Mouse (Mus musculus): ENCODE data around the gene Slc22a20. TPM values are rescaled to one million over a fixed set of nuclear protein-coding genes. Genes with fewer than 3 reads are reported as not detected.
A peak's percentile ranks its signal among the peaks of the same experiment; 100 is the strongest.

Gene Slc22a20
- polyA plus RNA-seq, 1 experiment from 2014 or later = not detected

DNA sequence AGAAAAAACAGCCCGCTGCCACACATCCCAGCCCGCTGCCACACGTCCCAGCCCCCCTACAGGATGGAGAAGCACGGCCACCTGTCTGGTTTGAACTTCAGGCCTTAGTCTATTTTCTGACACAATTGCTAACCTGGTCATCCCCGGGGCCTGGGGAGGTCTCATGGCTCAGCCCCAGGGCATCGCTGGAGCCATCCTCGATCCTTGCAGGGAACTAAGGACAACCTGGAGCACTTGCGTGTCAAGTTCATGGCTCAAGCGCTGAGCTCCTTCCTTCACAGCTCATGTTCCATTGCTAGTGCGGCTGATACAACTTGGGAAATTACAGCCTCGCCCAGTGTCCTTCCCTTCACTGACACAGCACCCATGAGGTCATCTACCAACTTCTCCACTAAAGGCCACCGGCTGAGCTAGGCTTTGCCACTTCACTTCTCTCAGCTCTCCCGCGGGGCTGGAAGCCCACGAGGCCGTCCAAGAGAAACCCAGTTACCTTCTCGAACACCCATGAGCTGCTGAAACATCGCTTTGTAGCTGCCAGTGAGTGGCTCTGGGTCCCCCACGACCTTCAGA is 32.7 kb downstream of the Slc22a20 start:
- DNase-seq (ENCODE audit: low spot score) = no peak

DNA sequence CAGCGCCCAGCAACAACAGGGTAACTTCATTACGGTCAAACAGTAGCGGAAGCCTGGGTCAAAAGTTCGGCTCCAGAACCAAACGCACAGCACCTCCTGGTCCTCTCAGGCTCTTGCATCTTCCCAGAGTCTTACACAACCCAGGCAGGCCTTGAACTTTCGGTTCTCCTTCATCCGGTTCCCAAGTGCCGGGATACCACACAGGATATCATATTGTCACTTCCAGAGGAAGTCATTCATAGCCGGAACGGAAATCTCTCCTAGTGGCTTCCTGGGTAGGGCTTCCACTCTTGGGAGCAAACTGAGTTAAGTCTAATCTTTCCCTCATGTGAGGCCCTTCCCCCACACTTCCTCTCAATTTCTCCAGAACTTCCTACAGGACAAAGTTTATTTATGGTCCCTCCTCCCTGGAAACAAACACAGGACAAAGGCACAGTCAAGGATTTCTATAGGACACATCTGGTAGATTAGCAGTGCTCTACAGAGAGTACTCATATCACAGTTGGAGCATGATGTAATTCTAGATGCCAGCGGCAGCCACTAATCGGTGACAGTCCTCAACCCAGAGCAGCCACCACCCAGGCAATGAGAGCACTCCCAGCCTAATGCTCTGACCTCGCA is 33.8 kb downstream of the Slc22a20 start:
- DNase-seq (ENCODE audit: low spot score) = no peak

DNA sequence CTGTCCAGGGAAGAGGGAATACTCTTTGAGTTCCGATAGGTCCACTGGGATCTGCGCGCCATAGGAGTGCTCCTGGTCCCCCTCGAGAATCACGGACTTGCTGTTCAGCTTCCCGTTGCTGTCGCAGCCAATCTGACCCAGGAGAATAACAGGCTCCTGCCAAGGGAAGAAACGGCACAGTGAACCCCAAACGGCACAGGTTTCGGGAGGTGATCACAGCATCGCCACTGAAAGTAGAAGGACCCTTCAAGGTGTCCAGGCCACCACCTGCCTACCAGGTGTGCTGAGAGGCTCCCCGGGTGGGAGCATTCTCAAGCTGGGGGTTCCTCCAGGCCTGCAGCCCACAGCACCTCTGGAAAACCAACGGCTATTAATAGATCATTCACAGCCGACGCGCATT is 34.3 kb downstream of the Slc22a20 start:
- no peak for DNase-seq (ENCODE audit: low spot score)

DNA sequence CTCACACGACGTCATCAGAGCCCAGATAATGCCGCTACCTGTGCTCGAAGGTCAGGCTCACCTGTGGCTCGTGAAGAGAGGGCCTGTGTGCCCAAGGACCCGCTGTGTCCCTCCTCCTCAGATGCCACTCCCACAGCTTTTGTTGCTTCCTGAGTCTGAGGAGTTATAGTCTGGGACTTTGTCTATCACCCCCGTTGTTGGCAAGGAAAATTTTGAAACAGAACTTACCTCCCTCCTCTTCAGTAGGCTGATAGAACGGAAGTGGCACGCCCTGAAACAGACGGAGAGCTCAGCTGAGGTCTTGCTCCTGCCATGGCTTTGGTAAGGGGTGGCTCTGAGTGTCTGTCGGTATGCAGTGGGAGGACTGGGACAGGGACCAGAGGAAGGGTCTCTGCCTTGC is 35.7 kb downstream of the Slc22a20 start:
- DNase-seq (ENCODE audit: low spot score) = no peak

DNA sequence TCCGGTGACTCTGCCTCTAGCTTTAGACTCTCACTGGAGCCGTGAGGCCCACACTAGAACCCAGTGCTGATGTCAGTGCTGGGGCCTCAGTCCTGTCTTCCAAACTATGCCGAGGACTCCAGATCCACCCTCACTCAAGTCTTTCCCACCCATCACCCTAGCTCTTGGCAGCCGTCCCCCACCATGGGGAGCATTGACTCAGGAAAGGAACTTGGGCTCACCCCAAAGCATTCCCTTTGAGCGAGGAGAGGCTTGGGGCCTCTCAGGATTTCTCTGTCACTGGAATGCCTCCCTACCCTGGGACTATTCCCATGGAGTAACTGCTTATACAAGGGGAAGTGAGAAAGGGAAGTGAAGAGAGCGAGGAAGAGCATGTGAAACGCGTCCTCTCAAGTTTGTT is 40.1 kb downstream of the Slc22a20 start:
- DNase-seq (ENCODE audit: low spot score) = no peak

DNA sequence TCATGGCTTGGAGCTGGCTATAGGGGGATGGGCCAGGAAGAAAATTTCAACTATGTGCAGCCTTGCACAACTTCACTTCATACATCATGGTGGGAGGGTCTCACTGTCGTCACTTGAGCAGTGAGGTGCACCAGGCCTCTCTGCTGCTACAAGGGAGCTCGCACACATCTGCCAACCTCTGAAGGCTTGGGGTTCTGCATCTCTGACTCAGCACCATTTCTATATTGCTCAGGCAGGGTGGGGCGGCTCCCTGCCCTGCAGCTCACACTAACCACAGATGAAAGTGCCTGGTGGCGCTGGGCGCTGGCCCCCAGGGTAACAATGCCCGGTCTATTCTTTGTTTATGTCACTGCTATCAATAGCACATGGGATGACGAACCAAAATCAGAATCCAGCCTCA is 40.9 kb downstream of the Slc22a20 start:
- DNase-seq (ENCODE audit: low spot score) = no peak

DNA sequence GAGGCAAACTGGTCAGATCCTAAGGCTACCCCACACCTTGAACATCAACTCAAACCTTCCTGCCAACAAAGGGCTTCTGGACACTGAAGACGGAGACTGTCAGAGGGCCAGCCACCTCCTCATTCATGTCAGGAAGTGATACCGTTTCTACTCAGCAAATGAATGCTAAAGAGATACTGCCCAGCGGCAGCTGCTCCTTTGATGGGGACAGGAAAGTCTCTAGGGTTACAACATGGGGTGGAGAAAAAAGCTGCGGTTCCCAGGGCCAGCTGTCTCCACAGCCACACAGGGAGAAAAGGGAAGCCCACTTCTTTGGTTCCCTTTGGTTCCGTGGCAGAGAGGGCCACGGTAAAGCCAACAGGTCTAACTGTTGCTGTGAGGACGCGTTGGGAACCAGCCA is 41.8 kb downstream of the Slc22a20 start:
- no peak for DNase-seq (ENCODE audit: low spot score)

DNA sequence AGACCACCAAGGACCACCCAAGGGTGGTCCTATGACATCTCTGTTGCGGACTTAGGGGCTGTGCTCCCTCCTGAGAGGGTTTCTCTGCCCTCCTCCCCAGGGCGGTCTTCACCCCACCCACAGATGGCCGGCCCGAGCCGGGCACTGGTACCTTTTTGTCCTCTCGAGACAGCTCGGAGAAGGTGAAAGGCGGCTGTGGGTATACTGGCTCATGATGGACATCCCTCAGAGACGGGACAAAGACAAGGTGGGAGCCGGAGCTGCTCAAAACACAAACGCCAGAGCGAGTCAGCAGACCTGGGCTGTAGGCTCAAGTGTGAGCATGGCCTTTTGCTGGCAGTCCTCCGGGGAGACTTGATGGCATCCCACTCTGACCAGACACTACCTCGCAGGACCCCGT is 42.5 kb downstream of the Slc22a20 start:
- no peak for DNase-seq (ENCODE audit: low spot score)

DNA sequence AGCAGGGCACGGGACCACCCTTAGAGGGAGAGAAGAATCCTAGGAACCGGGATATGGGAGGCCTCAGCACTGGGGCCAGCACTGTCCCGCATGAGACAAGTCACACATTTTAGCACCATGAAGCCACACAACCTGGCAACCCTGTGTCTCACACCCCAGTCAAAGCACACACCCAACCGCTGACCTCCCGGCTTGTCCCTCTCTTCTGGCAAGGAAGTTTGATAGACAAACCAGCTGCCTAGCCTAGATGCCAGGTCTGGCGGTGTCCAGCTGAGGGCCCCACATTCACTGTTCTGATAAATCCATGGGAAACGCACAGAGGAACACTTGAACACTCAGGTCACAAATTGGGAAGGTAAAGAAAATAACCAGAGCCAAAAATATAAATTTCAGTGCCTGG is 43.4 kb downstream of the Slc22a20 start:
- no peak for DNase-seq (ENCODE audit: low spot score)

DNA sequence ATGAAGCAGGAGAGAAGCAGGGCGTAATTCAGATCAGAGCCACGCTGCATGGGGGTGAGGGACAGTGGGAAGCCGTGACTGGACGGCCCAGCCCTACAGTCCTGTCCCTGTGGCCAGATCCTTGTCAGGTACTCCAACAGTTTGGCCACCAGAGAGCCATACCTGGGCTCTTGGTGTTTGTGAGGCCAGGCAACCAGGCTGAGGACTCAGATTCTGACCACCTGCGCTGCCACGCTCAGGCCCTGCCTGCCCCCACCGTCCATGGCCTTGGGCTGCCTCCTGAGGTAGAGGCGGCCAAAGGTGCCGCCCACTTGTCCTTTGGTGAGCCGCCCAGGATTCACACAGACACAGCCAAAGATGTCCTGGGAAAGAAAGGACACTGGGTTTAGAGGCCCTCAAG is 45.3 kb downstream of the Slc22a20 start:
- no peak for DNase-seq (ENCODE audit: low spot score)

DNA sequence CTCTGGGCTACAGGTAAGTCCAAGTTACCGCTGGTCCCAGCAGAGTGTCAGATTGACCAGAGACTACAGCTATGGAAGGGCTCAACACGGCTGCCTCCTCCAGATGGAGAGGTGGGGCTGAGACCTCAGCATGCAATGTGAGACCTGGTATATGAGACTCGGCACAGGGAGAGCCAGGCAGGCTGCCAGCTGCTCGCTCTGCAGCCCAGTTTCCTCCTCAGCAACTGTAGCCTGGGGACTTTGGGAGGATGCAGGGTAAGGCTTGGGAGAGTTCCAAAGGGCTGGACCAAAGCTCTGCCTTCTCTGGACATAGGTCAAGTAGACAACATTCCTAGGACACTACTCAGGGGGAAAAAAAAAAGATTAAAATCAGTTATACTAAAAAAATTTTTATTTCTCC is 45.8 kb downstream of the Slc22a20 start:
- DNase-seq (ENCODE audit: low spot score) = no peak

DNA sequence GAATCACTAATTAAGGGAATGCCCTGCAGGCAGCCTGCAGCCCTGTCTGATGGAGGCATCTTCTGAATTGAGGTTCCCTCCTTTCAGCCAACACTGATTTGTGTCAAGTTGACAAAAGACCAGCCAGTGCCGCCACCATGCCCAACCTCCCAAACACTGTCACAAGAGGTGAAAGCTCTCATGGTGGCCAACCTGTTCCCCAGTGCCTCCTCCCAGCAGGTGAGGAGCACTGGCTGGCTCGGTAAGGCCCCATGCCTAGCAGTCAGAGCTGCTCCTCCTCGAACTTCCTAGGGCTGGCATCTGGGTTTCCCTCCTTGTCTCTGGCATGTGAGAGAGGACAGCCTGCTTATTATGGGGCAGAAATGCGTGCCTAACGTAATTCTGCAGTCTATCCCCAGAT is 46.2 kb downstream of the Slc22a20 start:
- DNase-seq (ENCODE audit: low spot score) = no peak

DNA sequence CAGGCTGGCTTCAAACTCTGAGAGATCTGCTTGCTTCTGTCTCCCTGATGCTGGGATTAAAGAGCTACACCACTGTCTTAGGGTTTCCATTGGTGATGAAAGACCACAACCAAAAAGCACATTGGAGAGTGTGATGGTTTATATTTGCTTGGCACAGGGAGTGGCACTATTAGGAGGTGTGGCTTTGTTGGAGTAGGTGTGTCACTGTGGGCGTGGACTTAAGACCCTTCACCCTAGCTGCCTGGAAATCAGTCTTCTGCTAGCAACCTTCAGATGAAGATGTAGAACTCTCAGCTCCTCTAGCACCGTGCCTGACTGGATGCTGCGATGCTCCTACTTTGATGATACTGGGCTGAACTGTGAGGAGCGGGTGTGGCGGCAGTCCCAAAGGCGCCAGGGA is 47.4 kb downstream of the Slc22a20 start:
- DNase-seq (ENCODE audit: low spot score) = no peak

DNA sequence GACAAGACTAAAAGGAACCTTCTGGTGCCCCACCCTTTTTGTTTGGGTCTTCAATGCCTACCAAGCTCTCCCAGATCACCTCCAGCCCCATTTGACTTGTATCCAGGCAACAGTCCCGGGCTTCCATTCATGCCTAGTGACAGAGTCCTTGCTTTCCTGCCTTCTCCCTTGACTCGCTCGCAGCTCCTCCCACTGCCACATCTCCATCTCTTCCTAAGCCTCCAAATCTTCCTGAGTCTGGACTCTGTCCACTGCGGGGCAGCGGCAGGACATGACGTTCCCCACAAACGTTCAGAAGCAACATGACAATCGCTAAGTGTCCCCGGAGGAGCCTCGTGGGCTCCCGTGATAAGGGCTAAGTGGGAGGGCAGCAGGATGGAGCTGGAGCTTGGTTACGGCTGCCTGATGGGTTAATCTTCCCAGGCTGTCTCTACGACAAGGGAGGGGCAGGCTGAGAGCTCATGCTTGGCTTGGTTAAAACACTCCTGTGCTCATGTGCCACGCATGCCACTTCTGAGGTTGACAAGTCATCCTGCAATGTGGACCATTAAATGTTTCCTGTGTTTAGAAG is 48.0 kb downstream of the Slc22a20 start:
- DNase-seq (ENCODE audit: low spot score) = no peak

DNA sequence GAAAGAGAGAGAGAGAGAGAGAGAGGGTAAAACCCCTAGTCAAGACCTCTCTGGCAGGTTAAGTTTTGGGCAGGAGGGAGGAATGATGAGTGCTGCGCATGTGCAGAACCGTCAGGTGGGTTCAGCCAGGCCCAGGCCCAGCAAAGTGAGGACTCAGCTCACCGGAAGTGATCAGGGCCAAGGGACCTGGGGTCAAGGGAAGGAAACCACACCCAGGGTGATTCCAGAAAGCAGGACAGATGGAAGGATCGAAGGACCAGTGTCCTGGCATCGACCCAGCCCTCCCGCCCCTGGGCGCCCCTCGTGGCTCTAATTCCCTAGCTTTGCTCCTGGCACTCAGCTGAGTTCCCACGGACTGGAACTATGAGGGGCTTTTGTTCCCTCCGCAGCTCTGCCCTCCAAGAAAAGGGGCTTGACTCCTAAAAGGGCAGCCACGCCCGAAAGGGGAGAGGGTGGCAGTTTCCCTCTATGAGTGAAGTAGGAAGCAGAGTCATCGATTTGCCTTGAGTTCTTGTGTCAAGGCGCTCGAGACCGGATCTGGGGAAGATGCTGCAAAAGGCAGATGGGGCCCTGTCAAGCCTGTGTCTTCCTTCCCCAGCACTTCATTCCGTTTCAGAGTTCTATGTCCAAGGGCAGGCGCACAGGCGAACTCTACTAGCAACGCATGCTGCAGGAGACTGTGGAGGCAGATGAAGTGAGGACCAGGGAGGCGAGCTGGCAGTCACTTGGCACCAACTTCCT is 48.7 kb downstream of the Slc22a20 start:
- DNase-seq (ENCODE audit: low spot score) = no peak

DNA sequence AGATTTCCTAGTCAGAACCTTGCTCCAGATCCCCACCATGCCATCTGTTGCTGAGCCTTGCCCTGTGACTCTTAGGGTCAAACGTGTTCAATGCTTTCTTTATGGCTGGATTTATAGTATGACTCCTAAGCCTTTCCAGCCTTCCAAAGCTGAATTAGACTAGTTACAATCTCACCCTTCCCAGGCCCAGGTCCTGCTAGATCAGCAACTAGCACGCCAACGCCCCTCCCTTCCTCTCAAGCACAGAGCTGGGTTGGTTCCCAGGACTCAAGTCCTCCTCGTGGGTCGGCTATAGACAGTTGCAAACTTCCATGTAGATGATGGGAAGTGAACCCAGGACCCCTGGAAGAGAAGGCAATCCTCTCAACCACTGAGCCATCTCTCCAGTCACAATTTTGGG is 50.3 kb downstream of the Slc22a20 start:
- no peak for DNase-seq (ENCODE audit: low spot score)

DNA sequence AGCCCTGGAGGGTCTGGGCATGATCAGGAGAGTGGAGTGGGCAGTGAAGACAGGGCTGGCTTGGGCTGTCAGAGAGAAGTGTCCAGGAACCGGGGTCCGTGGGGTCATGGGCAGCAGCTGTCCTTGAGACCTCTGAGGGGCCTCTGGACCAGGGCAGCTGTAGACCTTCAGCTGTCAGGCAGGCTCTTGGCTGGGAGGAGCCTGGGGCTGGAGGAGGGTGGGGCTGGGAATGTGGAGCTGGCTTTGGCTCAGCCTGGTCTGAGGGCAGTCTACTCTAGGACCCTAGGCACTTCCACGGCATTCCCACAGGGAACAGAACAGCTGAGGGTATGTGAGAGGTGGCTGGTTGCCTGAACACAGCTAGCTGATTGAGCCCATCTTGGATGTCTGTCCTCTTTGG is 50.7 kb downstream of the Slc22a20 start:
- no peak for DNase-seq (ENCODE audit: low spot score)

DNA sequence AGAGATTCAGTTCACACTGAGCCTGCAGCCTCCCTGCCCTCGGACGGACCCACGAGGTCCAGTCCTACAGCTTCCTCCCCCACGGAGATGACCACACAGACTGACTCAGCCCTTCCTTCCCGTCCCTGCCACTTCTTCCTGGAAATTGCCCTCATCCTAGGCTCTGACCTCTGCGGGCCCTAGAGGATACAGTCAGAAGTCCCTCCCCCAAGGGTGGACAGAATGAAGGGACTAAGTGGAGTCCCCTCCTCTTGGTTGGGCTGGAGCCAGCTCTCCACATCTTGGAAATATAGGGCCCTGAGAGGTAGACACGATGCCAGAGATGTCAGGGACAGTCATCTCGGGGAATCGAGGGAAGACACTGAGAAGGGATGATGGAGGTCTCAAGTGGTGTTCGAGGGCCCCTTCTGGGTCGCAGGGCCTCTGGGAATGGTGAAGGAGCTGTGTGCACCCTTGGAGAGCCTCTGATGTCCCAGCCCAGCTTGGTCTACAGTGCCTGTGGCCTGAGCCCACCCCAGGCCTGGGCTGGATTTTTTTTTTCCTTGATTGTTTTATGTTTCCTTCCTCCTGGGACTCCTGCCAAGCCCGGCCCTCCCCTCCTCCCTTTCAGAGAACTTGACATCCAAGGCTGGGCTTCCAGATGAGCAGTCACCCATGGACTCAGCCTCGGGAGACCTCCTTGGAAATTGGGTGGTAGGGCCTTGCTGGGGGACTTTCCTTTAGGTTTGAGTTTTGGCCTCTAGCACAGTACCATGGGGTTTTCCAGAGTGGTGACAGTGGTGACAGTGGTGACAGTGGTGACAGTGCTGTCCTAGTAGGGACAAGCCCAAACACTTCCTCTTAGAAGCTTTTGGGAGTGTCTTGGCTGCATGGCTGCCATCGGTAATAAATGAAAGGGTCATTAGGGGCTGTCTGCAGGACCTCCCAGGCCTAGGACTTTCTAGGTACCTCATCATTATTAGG is 56.0 kb downstream of the Slc22a20 start:
- DNase-seq (ENCODE audit: low spot score) = no peak

DNA sequence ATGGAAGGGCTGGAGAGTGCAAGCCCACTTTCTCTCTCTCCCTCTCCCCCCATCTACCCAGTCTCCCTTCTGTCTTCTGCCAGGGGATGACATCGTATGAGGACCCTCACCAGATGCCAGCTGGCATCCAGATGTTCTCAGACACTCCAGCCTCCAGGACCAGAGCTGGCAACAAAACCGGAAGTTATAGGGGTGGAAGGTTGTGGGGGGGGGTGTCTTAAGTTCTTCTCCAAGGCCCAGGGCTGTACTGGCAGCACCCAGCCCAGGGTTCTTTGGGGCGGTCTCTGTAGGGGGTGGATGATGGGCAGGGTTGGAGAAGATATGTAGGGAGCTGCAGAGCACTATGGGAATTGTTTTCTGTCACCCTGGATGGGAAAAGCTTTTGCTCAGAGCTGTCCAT is 57.4 kb downstream of the Slc22a20 start:
- no peak for DNase-seq (ENCODE audit: low spot score)

DNA sequence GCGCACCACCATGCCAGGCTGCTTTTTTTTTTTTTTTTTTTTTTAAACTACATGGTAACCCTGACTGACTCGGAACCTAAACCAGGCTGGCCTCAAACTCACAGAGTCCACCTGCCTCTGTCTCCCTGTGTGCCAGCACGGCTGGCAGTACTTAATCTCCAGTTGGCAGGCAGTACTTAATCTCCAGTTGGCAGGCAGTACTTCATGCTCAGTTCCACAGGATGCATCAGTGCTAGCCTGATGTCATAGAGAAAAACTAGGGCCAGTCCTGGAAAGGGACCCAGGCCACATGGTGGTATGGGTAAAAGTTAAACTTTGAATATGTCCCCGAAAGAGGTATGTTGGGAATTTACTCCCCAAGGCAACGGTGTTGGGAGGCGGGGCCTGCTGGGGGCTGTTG is 57.8 kb downstream of the Slc22a20 start:
- no peak for DNase-seq (ENCODE audit: low spot score)

DNA sequence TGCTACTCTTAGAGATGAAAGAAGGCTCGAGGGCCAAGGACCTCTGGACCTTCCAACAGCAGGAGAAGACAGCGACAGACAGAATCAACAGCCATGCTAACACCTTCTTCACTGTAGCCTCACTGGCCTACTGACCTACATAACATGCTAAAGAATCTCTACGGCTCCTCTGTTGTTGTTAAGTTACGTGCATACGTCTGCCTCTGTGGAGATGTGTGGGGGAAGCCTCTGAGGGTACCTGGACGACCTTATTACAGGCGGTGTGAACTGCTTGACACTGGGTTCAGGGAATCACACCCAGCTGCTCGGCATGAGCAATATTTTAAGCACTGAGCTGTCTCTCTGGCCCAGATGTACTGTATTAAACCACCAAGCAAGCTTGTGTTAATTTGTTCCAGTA is 58.4 kb downstream of the Slc22a20 start:
- DNase-seq (ENCODE audit: low spot score) = peak; percentile 44

DNA sequence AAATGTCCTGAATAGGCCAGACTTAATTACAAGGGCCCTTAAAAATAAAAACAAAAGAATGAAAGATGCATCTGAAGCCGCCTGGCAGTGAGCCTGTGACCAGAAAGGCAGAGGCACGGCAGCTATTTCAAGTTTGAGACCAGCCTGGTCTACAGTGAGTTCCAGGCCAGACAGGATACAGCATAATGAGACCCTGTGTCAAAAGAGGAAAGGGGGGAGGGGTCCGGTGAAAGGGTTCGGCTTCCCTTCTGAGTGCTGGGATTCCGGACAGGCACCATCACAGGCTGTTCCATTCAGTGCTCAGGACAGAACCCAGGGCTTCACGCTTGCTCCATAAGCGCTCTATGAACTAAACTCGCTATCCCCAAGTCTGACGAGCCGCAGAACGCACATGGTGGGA is 58.9 kb downstream of the Slc22a20 start:
- DNase-seq (ENCODE audit: low spot score) = no peak

Measured in thymus, postnatal 0 days (tissue).